Mouse (Mus musculus): Measurements from ENCODE around the gene Olfr572. TPM values are rescaled to one million over a fixed set of nuclear protein-coding genes. Genes with fewer than 3 reads are reported as not detected.

Olfr572 gene
- not detected for total RNA-seq (2021)
- long read RNA-seq, experiment 1, result 0 reads
- long read RNA-seq, experiment 2, result 0 reads

- intact Hi-C loops (cut with DNase I), result no loop called here
Observed at GRCm38 (mm10) chr7:102924109-102924508, at the start of gene Olfr572. TSS of gene Olfr572 (plus strand) at chr7:102924409.

DNA sequence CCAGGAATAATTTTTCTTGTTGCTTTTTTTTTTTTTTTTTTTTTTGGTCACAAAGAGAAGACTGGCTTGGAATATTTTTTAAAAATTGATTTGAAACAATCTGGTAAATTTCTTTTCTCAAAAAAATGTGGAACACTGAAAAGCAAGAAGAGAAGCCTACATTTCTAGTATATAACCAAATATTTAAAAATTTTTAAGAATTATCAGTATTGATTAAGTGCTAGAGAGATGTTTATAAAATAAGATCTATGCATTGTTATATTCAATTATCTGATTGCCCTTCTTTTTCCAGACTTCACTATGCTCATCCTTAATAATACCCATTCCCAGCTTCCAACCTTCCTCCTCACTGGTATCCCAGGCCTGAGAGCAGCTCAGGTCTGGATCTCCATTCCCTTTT, 47.4 kb upstream of the Olfr572 start, which contains the start of gene Olfr568:
Gene Olfr568 (plus strand): TSS at position 301 of the 400 bp plus-strand sequence.
- intact Hi-C loops (cut with DNase I), result no loop called here
- no peak for DNase-seq (ENCODE audit: low spot score in 2 of 2)

More at GRCm38 (mm10) chr7:102924109-102924508, at the start of gene Olfr572:
- no peak for DNase-seq (ENCODE audit: low spot score in 2 of 2)

DNA sequence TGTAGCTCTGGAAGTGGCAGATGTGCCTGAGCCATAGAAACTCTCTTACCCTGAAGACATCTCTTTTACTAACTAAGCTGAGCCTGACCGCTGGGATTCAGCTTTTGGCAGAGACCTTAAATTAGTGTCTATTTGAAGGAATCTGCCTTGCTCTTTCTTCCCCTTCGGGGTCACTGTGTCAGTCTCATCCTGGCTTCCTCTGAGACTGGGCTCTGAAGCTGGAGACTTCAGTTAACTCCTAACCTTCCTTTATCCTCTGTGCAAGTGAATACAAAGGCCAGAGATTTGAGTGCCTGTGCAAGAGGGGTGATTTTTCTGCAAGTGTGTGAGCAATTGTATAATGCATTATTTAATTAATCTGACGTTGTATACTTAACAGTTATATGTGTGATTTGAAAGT, 33.4 kb upstream of the Olfr572 start, which contains the start of gene Olfr569:
Gene Olfr569 (minus strand): TSS at position 101 of the 400 bp plus-strand sequence.
- DNase-seq (ENCODE audit: low spot score in 2 of 2), result no peak
- intact Hi-C loops (cut with DNase I), result no loop called here

DNA sequence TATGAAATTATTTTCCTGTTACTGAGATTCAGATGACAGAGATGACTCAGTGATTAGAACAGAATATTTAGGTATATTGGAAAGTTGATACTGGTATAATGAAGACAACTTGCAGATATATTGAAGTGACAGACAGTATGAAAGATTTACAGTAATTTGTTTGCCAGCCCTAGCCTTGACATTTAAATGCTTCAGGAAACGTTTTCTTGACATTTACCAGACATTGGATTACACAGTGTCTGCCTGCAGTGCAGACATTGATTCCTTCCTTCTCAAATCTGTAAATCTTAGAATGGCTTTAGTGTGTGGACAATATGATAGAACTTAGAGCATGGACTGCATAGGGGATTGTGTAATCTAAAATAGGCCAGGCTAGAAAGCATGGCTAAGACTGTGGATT, 8.9 kb upstream of the Olfr572 start:
- no peak for DNase-seq (ENCODE audit: low spot score in 2 of 2)
- intact Hi-C loops (cut with DNase I), result no loop called here

GRCm38 (mm10) chr7:102916405-102916804, 7.8 kb upstream of the Olfr572 start:
- no peak for DNase-seq (ENCODE audit: low spot score in 2 of 2)
- intact Hi-C loops (cut with DNase I), result no loop called here

DNA sequence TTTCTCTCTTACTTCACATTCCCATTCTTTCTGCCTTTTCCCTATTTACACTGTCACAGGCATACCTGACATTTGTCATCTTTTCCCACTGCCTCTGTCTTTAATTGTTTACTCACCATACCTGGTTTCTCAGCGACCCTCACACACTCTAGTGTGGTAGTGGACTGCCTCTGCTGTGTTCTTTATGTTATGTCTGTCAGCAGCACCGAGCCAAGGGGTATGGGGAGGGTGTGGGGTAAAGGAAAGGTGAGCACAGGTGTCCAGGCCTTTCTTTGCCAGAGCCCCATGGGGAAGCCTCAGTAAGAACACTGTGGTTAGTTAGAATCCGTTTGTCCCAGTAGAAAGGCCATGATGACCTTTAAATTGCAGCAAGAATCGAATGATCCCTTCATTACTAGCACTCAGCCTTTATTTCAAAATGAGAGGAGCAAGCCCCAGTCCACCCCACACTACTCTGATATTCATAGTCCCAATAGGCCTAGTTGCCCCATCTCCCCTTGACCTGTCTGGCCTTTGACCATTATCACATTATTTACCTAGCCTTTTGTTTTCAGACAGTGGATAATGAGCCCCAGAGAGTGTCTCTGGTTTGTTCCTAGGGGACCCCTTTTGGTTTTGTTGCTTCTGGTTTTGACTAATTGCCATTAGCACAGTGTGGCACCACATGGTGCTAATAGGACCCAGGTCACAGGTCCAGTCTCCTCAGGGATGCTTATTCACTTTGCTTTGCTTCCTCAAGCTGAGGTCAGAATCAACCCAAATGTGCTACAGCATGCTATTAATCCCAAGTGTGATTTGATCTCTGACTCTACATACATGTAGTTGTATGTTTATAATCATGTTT, 7.0 kb upstream of the Olfr572 start, which contains the start of gene Olfr571:
Gene Olfr571 (minus strand): TSS at position 505 of the 844 bp plus-strand sequence.
- DNase-seq (ENCODE audit: low spot score in 2 of 2), result no peak
- intact Hi-C loops (cut with DNase I), result no loop called here

- intact Hi-C loops (cut with DNase I), result loop anchor here (2.0 kb wide), 3 partner anchors 225 to 407 kb away; partner anchors contain the start of genes Olfr556 and Olfr557
- peak; percentile 7 to 50 for DNase-seq (ENCODE audit: low spot score in 2 of 2)
Observed at GRCm38 (mm10) chr7:102919632-102920031, 4.6 kb upstream of the Olfr572 start.

- intact Hi-C loops (cut with DNase I), result no loop called here
- no peak for DNase-seq (ENCODE audit: low spot score in 2 of 2)
Observed at GRCm38 (mm10) chr7:102927105-102927504, 2.9 kb downstream of the Olfr572 start.

DNA sequence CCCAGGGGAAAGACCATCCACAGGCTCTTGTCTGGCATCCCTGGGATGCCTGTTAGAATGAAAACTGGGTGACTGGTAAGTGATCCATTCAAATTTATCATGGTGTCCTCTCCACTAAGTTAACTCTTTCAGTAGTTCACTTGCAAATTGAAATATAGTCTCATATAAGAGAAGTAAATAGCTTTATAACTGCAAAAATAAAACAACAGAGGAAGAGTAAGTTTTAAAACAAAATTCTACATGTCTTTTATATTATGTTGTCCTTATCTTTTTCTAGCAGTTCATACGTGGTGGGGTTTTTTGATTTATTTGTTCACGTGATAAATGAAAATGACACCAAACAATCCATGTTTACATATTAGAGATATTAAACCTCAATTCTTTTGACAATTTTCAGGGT, 18.3 kb downstream of the Olfr572 start, which contains the start of gene Olfr573-ps1:
Gene Olfr573-ps1 (minus strand): TSS at position 101 of the 400 bp plus-strand sequence.
- intact Hi-C loops (cut with DNase I), result no loop called here

GRCm38 (mm10) chr7:102943417-102943816, 19.2 kb downstream of the Olfr572 start:
- DNase-seq (ENCODE audit: low spot score in 2 of 2), result no peak
- intact Hi-C loops (cut with DNase I), result no loop called here

More for the DNA sequence above, 18.3 kb downstream of the Olfr572 start, which contains the start of gene Olfr573-ps1:
- DNase-seq (ENCODE audit: low spot score in 2 of 2), result no peak

- DNase-seq (ENCODE audit: low spot score in 2 of 2), result no peak
- intact Hi-C loops (cut with DNase I), result no loop called here
Observed at GRCm38 (mm10) chr7:102948167-102948566, 24.0 kb downstream of the Olfr572 start, which contains the start of gene Olfr574. TSS of gene Olfr574 (plus strand) at chr7:102948467.

- intact Hi-C loops (cut with DNase I), result no loop called here
- no peak for DNase-seq (ENCODE audit: low spot score in 2 of 2)
Observed at GRCm38 (mm10) chr7:102950732-102951131, 26.5 kb downstream of the Olfr572 start.

DNA sequence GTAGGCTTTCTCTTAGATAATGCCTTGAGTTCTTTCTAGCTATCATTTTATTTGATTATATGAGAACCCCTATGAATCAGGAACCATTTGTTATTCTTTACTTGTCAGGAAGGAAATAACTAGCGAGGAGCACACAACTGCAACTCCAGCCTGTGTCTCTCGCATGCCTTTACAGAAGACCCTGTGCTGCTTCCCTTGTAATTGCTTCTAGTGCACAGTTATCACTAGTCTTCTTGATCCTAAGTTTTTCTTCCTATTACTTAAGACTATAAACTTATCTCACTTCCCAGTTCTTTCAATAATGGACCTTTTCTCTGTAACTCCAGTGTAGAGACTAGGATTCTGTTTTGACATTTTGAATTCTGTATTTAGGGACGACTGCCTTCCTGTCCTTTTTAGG, 33.9 kb downstream of the Olfr572 start:
- no peak for DNase-seq (ENCODE audit: low spot score in 2 of 2)
- intact Hi-C loops (cut with DNase I), result no loop called here

DNA sequence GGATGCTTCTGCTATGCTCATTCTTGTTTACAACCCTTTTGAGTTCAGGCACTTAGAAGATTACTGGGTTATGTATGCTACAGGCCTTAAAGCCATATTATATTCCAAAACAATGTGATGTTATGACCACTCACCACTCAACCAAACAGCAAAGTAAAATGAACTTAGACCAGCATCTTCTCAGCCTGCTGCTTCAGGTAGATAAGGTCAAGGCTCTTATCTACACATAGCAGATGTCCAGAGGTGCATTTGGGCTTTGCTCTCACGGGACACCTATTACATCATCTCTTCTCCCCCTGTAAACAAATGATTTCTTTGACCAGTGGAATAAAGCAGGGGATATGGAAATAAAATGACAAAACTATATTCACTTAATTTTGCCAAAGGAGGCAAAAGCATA, 34.4 kb downstream of the Olfr572 start, which contains the start of gene Olfr575:
Gene Olfr575 (minus strand): TSS at position 183 of the 400 bp plus-strand sequence.
- DNase-seq (ENCODE audit: low spot score in 2 of 2), result no peak
- intact Hi-C loops (cut with DNase I), result no loop called here

GRCm38 (mm10) chr7:102962360-102962759, 38.2 kb downstream of the Olfr572 start, which contains the start of gene Olfr576:
TSS of gene Olfr576 (plus strand) at chr7:102962660.
- no peak for DNase-seq (ENCODE audit: low spot score in 2 of 2)
- intact Hi-C loops (cut with DNase I), result no loop called here

GRCm38 (mm10) chr7:102974399-102974798, 50.2 kb downstream of the Olfr572 start:
- DNase-seq (ENCODE audit: low spot score in 2 of 2), result no peak
- intact Hi-C loops (cut with DNase I), result no loop called here

- intact Hi-C loops (cut with DNase I), result no loop called here
- DNase-seq (ENCODE audit: low spot score in 2 of 2), result no peak
Observed at GRCm38 (mm10) chr7:102975843-102976242, 51.6 kb downstream of the Olfr572 start, which contains the start of gene Olfr577. TSS of gene Olfr577 (minus strand) at chr7:102975943.

All from left cerebral cortex, postnatal 14 days (tissue).